Mouse (Mus musculus) lung, postnatal 4 days (tissue): ENCODE data around the gene Igfn1.

Experiments used
- DNase-seq, 2 experiments: peaks; one replicate each; pipeline ENCODE4 v3.0.0; 2021

Gene Igfn1

DNA sequence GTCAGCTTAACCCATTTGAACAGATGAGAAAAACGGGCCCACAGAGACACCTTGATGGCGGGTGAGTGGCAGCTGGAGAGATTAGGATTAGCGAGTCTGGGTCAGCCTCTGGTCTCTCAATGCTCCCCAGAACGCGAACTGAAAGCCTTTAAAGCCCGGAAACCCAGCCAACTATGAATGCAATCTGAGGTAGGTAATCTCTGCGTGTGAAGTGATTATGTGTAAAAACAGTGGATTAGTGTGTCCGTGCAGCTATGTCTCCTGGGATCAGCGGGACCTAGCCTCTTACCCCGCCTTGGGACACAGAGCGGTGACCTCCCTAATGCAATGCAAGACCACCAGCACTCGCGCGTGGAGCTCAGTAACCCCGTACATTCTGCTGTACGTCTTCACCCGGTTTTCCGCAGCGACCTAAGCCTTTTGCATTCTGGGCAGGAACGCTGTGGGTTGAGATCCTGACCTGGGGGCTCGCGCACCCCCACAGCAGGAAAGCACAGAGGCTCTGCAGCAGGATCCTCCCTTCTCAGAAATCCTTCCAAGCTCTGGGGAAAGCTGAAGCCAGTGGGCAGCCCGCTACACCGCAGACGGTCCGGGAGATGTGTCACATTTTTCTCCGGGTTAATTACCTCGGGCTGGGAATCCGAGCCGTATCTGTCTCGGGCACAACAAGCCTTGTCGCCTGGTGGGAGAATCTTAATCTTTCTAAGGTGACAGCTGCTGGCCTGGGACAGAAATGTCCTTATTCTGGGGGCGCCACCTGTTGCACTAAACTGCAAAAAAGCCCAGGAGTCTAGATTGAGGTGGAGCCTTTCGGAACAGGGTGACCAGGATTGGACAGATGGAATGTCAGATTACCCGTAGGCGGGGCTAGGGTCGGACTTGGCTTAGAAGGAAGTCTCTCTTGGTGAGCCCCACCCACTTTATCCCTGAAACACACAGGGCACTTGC is 1.3 kb upstream of the Igfn1 start, which contains the start of gene Tmem9:
TSS of gene Tmem9 (plus strand) at position 940 of the 948 bp plus-strand sequence.
- DNase-seq: peak; percentile 79 to 80

GRCm38 (mm10) chr1:136001438-136001837 is 4.7 kb downstream of the Igfn1 start:
- no peak for DNase-seq

DNA sequence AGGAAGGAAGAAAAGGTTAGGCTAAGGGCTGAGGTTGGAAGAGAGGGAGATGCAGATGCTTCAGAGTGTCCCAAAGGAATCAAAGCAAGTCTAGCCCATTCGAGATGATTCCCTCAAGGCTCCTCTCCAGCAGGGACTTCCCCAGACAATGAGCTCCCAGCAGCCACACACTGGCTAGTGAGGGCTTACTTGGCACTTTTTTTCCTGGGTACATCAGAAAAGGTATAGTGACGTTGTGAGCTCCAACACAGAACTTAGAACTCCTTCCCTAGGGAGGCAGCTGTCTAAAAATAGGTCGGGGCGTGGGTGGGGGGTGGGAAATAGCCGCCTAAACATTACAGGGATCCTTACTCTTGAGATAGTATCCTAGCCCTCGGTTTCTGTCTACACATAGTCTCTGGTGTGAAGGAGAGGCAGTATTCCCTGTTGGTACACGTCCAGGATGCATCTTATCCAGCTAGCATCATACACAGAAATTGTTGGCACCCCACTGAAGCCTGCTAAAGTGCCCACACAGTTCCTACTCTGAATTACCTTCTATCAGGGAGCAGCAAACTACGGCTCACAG is 6.3 kb downstream of the Igfn1 start:
- no peak for DNase-seq

DNA sequence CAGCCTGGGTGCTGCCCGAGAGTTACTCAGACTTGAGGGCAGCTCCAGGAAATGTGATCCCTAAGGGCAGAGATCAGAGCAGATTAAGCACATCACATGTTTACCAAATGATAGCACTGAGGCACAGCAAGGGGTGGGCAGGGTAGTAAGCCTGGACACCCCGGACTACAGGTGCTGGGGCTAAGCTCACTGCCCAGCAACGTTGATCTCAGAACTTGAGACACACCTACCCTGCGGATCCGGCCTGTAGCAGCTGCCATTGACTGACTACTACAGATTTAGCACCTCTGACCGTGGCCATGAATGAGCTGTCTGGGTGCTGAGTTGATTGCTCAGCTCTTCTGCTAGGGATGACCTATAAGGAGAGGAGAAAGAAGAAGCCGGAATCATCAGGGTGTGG is 8.6 kb downstream of the Igfn1 start:
- DNase-seq: no peak

- DNase-seq: no peak
Observed at GRCm38 (mm10) chr1:135993470-135993869, 12.7 kb downstream of the Igfn1 start.

DNA sequence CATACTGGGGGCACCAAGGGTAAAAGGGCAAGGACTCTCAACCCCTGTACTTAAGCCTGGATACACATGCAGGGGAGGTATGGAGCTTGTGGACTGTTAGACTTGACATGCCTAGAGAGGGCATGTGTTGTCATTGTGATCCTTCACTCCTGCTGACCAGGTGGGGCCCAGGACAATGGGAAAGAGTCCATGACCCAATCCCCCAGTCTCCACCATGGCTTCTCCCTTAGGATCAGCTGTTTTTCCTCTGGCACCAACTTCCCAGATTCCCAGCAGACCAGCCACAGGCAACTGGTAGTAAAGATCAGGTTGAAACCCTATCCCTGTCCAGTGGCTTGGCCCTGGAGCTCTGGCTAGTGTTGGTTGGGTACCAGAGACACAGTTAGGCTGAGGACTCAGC is 16.3 kb downstream of the Igfn1 start:
- no peak for DNase-seq

GRCm38 (mm10) chr1:135984105-135984504 is 22.0 kb downstream of the Igfn1 start:
- DNase-seq: no peak

- no peak for DNase-seq
Observed at GRCm38 (mm10) chr1:135972576-135972975, 33.6 kb downstream of the Igfn1 start.

DNA sequence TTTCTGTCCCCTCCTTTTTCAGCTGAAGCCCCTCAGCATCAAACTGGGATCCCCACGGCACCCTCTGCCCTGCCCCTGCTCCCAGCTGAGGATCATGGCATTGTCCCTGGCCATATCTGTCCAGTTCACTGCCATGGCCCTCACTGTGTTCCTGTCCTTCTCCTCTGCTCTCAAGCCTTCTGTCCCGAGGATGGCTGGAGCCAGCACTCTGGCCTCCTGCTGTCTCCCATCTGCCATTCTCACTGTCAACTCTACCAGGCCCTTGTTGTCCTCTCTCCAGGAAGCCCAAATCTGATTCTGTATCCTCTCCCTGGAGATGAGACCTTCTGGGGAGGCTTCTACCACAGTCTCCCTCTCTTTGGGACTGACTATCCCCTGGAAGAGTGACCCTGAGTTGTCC is 35.7 kb downstream of the Igfn1 start:
- DNase-seq: no peak

DNA sequence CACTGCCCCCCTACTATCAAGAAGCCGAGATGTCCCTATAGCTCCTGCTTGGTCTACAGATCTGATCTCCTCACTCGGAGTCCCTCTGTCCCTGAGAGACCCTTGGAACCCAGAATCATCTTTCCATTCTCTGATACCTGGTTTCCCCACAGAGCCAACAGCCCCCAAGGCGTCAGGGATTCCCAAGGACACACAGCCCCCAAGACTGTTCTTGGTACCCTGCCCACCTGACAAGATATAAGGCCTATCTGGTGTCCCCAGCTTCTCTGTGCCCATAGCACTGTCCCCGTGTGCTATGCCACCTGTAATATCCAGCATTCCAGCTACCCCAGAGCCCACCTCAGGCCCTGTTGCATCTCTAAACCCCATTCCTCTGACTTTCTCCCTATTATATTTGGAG is 38.4 kb downstream of the Igfn1 start:
- no peak for DNase-seq

- no peak for DNase-seq
Observed at GRCm38 (mm10) chr1:135964561-135964960, 41.6 kb downstream of the Igfn1 start.

DNA sequence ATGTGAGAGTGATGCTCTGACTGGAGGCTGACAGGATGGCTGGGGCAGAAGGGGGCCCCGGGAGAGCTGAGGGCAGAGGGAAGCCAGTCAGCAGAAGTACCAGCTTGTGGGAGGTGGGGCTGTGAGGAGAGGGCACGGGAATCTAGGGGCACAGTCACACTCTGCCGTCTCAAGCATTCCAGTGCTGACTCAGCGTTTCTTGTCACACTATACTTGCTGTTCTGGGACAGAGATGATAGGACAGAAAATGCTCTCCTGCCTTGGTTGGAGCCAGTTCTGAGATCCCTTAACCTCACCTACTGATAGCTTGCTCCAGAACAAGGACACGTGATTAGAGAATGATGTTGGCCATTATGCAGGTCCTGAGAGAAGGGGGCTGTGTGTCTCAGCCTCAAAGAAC is 43.0 kb downstream of the Igfn1 start:
- no peak for DNase-seq

GRCm38 (mm10) chr1:135958483-135958882 is 47.7 kb downstream of the Igfn1 start:
- no peak for DNase-seq

- DNase-seq: no peak
Observed at GRCm38 (mm10) chr1:135948871-135949270, 57.3 kb downstream of the Igfn1 start.

GRCm38 (mm10) chr1:135946247-135946646 is 59.9 kb downstream of the Igfn1 start:
- no peak for DNase-seq

- DNase-seq: peak in 1 of 2 experiments; percentile 51
Observed at GRCm38 (mm10) chr1:135945711-135946110, 60.4 kb downstream of the Igfn1 start.

DNA sequence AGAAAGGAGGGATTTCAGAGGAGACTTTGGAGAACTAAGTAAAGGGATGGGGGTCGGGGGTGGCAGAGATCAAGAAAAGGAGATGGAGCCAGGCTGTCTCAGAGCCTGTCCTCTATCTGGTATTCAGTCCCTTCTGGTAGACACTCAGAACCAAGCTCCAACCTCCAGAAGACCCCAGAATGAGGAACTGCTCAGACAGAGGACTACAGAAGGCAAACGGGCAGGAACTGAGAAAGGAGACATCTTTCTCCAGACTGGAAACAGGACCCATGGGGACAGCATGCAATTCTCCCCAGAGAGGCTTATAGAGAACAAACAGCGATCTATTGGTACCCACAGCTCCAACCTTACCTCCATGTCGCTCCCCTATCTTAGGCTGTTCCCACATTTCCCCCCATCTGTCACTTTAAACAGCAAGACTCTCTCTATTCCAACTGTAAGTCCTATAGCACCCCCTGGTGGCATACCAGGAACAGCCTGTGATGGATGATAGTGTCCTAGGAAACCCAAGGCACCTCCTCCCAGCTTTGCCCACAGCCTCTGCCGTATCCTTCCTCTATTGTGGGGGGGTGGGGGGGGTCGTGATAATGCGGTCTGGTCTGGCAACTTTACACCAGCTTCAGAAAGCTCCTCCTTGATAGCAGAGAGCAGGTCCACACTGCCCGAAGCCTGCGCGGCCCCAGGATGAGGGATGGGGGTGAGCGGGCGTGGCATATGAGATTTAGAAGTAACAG is 61.4 kb downstream of the Igfn1 start:
- DNase-seq: peak; percentile 53 to 82

DNA sequence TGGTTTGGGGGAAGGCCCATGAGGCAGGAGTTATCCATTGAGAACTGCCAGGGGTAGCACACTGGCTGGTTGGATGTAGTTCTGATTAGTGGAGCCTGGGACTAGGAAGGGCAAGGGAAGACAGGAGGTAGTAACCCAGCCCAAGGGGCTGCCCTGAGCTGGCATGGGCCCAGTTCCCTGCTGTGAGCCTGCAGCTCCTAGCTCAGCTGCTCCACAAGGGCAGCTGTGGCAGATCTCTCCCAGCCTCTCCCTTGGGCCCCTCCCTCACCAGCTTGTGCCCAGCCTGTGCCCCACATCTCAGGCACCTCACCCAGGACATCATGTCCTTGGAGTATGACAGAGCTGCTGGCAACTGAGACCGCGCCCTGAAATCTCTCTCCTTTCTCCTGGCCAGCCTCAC is 62.4 kb downstream of the Igfn1 start:
- DNase-seq: no peak

- no peak for DNase-seq
Observed at GRCm38 (mm10) chr1:135942116-135942515, 64.0 kb downstream of the Igfn1 start.

DNA sequence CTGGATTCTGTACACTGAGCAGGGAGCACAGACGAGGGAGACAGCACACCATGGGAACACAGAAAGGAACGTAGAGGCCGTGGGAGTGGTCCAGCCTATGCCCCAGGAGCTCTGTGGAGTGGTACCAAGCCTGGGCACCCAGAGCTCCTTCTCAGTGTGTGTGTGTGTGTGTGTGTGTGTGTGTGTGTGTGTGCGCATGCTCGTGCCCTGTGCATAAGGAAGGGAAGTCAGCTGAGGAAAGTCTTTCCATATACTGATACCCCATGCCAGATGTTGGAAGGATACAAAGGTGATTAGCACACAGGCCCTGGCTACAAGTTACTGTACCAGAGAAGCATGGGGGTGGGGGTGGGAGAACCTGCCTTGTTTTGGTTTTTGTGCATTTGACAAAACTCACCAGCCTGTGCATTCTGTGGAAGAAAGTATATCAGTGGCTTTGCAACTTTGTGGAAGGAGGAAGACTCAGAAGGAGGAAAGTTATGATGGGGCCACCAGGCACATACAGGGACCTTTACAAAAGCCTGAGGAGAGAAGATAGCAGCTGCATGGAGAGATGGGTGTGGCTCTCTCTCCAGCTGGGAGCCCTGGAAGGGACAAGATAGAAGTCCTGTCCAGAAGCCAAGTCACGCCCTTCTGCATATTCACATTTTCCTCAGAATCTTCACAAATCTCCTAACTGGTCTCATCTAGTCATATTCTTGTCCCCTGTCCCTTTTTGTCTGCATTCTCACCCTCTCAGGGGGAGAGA is 64.7 kb downstream of the Igfn1 start:
- no peak for DNase-seq

DNA sequence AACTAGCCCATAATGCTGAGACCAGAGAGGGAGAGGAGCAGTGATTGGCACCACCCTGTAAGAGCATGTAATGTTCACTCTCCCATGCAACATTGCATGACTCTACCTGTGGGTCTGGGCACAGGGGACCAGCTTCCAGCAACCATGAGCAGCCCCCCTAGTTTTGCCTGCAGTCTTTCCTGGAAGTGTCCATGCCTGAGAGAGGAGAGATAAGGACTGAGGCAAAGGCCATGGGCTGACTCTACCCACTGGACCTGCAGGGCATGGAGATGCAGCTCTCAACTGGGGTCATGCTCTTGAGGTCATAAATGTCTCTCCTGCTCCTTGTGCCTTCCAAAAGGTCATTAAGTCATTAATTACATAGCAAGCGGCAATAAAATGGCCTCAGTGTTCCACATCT is 70.1 kb downstream of the Igfn1 start:
- DNase-seq: no peak

DNA sequence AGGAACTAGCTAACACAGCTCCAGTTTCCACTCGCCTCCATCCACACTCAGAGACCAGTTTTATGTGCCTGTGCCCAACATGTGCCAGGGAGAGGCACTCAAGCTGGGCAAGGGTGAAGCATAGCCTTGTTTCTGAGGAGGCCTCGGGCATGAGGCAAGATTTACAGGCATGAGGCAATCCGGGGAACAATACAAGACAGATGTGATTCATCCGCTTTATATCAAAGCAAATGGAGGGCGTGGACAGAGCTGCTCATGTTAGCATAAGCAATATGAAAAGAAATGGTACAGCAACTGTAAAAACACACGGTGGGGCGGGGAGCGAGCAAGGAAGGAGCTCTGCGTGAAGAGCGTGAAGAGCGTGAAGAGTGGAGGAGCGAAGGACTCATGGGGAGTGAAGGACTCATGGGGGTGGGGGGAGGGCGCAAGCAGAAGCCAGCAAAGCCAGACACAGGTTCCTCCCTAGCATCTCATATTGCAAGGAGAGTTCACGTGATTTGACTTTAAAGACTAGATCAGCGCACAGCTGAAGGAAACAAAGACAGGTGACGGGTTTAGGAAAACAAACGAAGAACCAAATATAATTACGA is 72.3 kb downstream of the Igfn1 start:
- no peak for DNase-seq
